Mouse (Mus musculus): ENCODE results near the gene Il2. TPM values are rescaled to one million over a fixed set of nuclear protein-coding genes. Genes with fewer than 3 reads are reported as not detected.

Il2 gene
- polyA plus RNA-seq (2016; fragmentation: Nextera tagmentation; extraction: Ambion mirVana) = 0.51 and 0.55 TPM in 2 replicates

- Histone ChIP-seq H3K4me2 (replicated peaks) (no peak within 1 kb of the TSS), H3K27me3 (no peaks in the 10 kb centered on the region), H3K9ac (replicated peaks) (no peak within 1 kb of the TSS), H3K4me1 (no peaks in the 10 kb centered on the region), H3K9me3 (no peaks in the 10 kb centered on the region), H3K4me3 (no peak within 1 kb of the TSS), H3K36me3 (no peaks in the 10 kb centered on the region), H3K27ac (replicated peaks) (no peak within 1 kb of the TSS)
- ATAC-seq (ENCODE audit: low FRiP score, low read depth) = no peak
- 92% methylated on average over 4 of the region's 4 CpGs for WGBS
These were observed at the start of gene Il2 for GRCm38 (mm10) chr3:37125655-37126054. TSS of gene Il2 (minus strand) at chr3:37125959.

GRCm38 (mm10) chr3:37174711-37175572 lies 49.2 kb upstream of the Il2 start:
- H3K36me3 ChIP-seq = no peaks in the 10 kb centered on the region
- no peaks in the 10 kb centered on the region for H3K9me3 ChIP-seq
- WGBS = 76% methylated on average over 10 of the region's 10 CpGs
- H3K4me2 ChIP-seq (replicated peaks) = no peak overlapping the region
- ATAC-seq (ENCODE audit: low FRiP score, low read depth) = no peak
- H3K9ac ChIP-seq (replicated peaks) = no peak overlapping the region
- no peak overlapping the region for H3K27ac ChIP-seq (replicated peaks)
- no peaks in the 10 kb centered on the region for H3K4me1 ChIP-seq
- H3K27me3 ChIP-seq = no peaks in the 10 kb centered on the region
- H3K4me3 ChIP-seq = no peak overlapping the region

GRCm38 (mm10) chr3:37173285-37173684 lies 47.5 kb upstream of the Il2 start:
- Histone ChIP-seq H3K9ac (replicated peaks) (no peak overlapping the region), H3K4me2 (replicated peaks) (no peak overlapping the region), H3K4me1 (no peaks in the 10 kb centered on the region), H3K27me3 (no peaks in the 10 kb centered on the region), H3K4me3 (no peak overlapping the region), H3K36me3 (no peaks in the 10 kb centered on the region), H3K9me3 (no peaks in the 10 kb centered on the region), H3K27ac (replicated peaks) (no peak overlapping the region)
- 92% methylated on average over 8 of the region's 8 CpGs for WGBS
- ATAC-seq (ENCODE audit: low FRiP score, low read depth) = no peak

- no peak overlapping the region for H3K4me3 ChIP-seq
- no peaks in the 10 kb centered on the region for H3K9me3 ChIP-seq
- H3K4me1 ChIP-seq = no peaks in the 10 kb centered on the region
- H3K36me3 ChIP-seq = no peaks in the 10 kb centered on the region
- 88% methylated on average over 2 of the region's 2 CpGs for WGBS
- H3K9ac ChIP-seq (replicated peaks) = no peak overlapping the region
- no peaks in the 10 kb centered on the region for H3K27me3 ChIP-seq
- ATAC-seq (ENCODE audit: low FRiP score, low read depth) = no peak
- H3K27ac ChIP-seq (replicated peaks) = no peak overlapping the region
- no peak overlapping the region for H3K4me2 ChIP-seq (replicated peaks)
These were observed 43.5 kb upstream of the Il2 start for GRCm38 (mm10) chr3:37169283-37169682.

GRCm38 (mm10) chr3:37161096-37161495 lies 35.3 kb upstream of the Il2 start:
- Histone ChIP-seq H3K36me3 (no peaks in the 10 kb centered on the region), H3K27ac (replicated peaks) (no peak overlapping the region), H3K4me2 (replicated peaks) (no peak overlapping the region), H3K27me3 (no peaks in the 10 kb centered on the region), H3K9me3 (no peaks in the 10 kb centered on the region), H3K9ac (replicated peaks) (no peak overlapping the region), H3K4me3 (no peak overlapping the region), H3K4me1 (no peaks in the 10 kb centered on the region)
- ATAC-seq (ENCODE audit: low FRiP score, low read depth) = no peak
- WGBS = 75% methylated on average over 4 of the region's 4 CpGs

- Histone ChIP-seq H3K4me1 (no peaks in the 10 kb centered on the region), H3K27me3 (no peaks in the 10 kb centered on the region), H3K4me3 (no peak overlapping the region), H3K4me2 (replicated peaks) (no peak overlapping the region), H3K9me3 (no peaks in the 10 kb centered on the region), H3K27ac (replicated peaks) (no peak overlapping the region), H3K36me3 (no peaks in the 10 kb centered on the region), H3K9ac (replicated peaks) (no peak overlapping the region)
- 91% methylated on average over 3 of the region's 3 CpGs for WGBS
- ATAC-seq (ENCODE audit: low FRiP score, low read depth) = no peak
These were observed 32.5 kb upstream of the Il2 start for GRCm38 (mm10) chr3:37158246-37158645.

- Histone ChIP-seq H3K27ac (replicated peaks) (no peak overlapping the region), H3K36me3 (no peaks in the 10 kb centered on the region), H3K27me3 (no peaks in the 10 kb centered on the region), H3K4me1 (no peaks in the 10 kb centered on the region), H3K4me3 (no peak overlapping the region), H3K9ac (replicated peaks) (no peak overlapping the region), H3K4me2 (replicated peaks) (no peak overlapping the region), H3K9me3 (no peaks in the 10 kb centered on the region)
- no peak for ATAC-seq (ENCODE audit: low FRiP score, low read depth)
- 70% methylated on average over 8 of the region's 8 CpGs for WGBS
These were observed 31.3 kb upstream of the Il2 start for GRCm38 (mm10) chr3:37157082-37157481.

GRCm38 (mm10) chr3:37154396-37154795 lies 28.6 kb upstream of the Il2 start:
- H3K27ac ChIP-seq (replicated peaks) = no peak overlapping the region
- H3K4me3 ChIP-seq = no peak overlapping the region
- ATAC-seq (ENCODE audit: low FRiP score, low read depth) = no peak
- WGBS = 86% methylated on average over 7 of the region's 7 CpGs
- no peaks in the 10 kb centered on the region for H3K36me3 ChIP-seq
- no peaks in the 10 kb centered on the region for H3K4me1 ChIP-seq
- no peaks in the 10 kb centered on the region for H3K27me3 ChIP-seq
- H3K4me2 ChIP-seq (replicated peaks) = no peak overlapping the region
- H3K9ac ChIP-seq (replicated peaks) = no peak overlapping the region
- no peaks in the 10 kb centered on the region for H3K9me3 ChIP-seq

- no peak overlapping the region for H3K4me3 ChIP-seq
- H3K27me3 ChIP-seq = no peaks in the 10 kb centered on the region
- no peaks in the 10 kb centered on the region for H3K36me3 ChIP-seq
- H3K4me2 ChIP-seq (replicated peaks) = no peak overlapping the region
- no peak for ATAC-seq (ENCODE audit: low FRiP score, low read depth)
- H3K9me3 ChIP-seq = no peaks in the 10 kb centered on the region
- 94% methylated on average over 7 of the region's 7 CpGs for WGBS
- no peak overlapping the region for H3K27ac ChIP-seq (replicated peaks)
- no peak overlapping the region for H3K9ac ChIP-seq (replicated peaks)
- no peaks in the 10 kb centered on the region for H3K4me1 ChIP-seq
These were observed 27.2 kb upstream of the Il2 start for GRCm38 (mm10) chr3:37153004-37153403.

GRCm38 (mm10) chr3:37152274-37152673 lies 26.5 kb upstream of the Il2 start:
- no peak overlapping the region for H3K4me2 ChIP-seq (replicated peaks)
- ATAC-seq (ENCODE audit: low FRiP score, low read depth) = no peak
- H3K4me3 ChIP-seq = no peak overlapping the region
- 87% methylated on average over 10 of the region's 10 CpGs for WGBS
- H3K27ac ChIP-seq (replicated peaks) = no peak overlapping the region
- H3K9ac ChIP-seq (replicated peaks) = no peak overlapping the region
- H3K27me3 ChIP-seq = no peaks in the 10 kb centered on the region
- no peaks in the 10 kb centered on the region for H3K4me1 ChIP-seq
- no peaks in the 10 kb centered on the region for H3K36me3 ChIP-seq
- H3K9me3 ChIP-seq = no peaks in the 10 kb centered on the region

- no peak overlapping the region for H3K27ac ChIP-seq (replicated peaks)
These were observed 21.1 kb upstream of the Il2 start for GRCm38 (mm10) chr3:37146810-37147209.

GRCm38 (mm10) chr3:37146406-37146805 lies 20.6 kb upstream of the Il2 start:
- H3K4me2 ChIP-seq (replicated peaks) = no peak overlapping the region
- WGBS = 58% methylated on average over 8 of the region's 8 CpGs
- ATAC-seq (ENCODE audit: low FRiP score, low read depth) = no peak
- no peaks in the 10 kb centered on the region for H3K4me1 ChIP-seq
- no peak overlapping the region for H3K9ac ChIP-seq (replicated peaks)
- H3K27ac ChIP-seq (replicated peaks) = no peak overlapping the region
- H3K4me3 ChIP-seq = no peak overlapping the region
- no peaks in the 10 kb centered on the region for H3K27me3 ChIP-seq
- no peaks in the 10 kb centered on the region for H3K9me3 ChIP-seq
- no peaks in the 10 kb centered on the region for H3K36me3 ChIP-seq

More at GRCm38 (mm10) chr3:37146810-37147209, 21.1 kb upstream of the Il2 start:
- WGBS = 83% methylated on average over 7 of the region's 7 CpGs
- Histone ChIP-seq H3K9ac (replicated peaks) (no peak overlapping the region), H3K4me2 (replicated peaks) (no peak overlapping the region), H3K4me3 (no peak overlapping the region), H3K27me3 (no peaks in the 10 kb centered on the region), H3K36me3 (no peaks in the 10 kb centered on the region), H3K4me1 (no peaks in the 10 kb centered on the region), H3K9me3 (no peaks in the 10 kb centered on the region)
- ATAC-seq (ENCODE audit: low FRiP score, low read depth) = no peak

- Histone ChIP-seq H3K9me3 (no peaks in the 10 kb centered on the region), H3K36me3 (no peaks in the 10 kb centered on the region), H3K9ac (replicated peaks) (no peak overlapping the region), H3K4me1 (no peaks in the 10 kb centered on the region), H3K4me2 (replicated peaks) (no peak overlapping the region), H3K4me3 (no peak overlapping the region), H3K27ac (replicated peaks) (no peak overlapping the region), H3K27me3 (no peaks in the 10 kb centered on the region)
- 58% methylated on average over 1 of the region's 1 CpGs for WGBS
- ATAC-seq (ENCODE audit: low FRiP score, low read depth) = no peak
These were observed 19.2 kb upstream of the Il2 start for GRCm38 (mm10) chr3:37144979-37145378.

Measured in midbrain, embryonic 12.5 days (tissue).